Mouse (Mus musculus) NIH3T3 (cell line): Measurements from ENCODE around the gene Smc3.
"Not testable (repeated sequence)": the region's sequence is repeated elsewhere in the genome, so short reads cannot be mapped to it uniquely, and the experiment has no call there.

Experiments
- DNase-seq: peaks from one replicate; pipeline ENCODE4 v3.0.0-alpha.2; 2012; ENCODE audit warnings: low read depth

The Smc3 gene

DNA sequence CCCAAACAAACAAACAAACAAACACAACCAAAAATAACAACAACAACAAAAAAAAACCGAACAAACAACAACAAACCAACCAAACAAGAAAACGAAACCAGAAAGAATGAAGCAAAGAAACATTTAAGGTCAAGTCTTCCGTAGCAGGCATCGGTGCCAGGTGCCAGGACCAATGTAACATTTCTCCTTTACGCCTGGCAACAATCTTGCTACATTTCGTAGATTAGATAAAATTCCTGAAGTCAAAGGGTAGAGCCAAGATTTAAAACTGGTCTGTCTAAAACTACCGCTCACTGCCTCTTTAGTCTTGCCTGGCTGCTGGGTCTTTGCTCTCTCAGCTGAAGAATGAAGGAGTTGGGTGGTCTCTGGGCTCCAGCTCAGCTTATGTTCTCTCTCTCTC, 24.1 kb upstream of the Smc3 start:
- no peak for DNase-seq

DNA sequence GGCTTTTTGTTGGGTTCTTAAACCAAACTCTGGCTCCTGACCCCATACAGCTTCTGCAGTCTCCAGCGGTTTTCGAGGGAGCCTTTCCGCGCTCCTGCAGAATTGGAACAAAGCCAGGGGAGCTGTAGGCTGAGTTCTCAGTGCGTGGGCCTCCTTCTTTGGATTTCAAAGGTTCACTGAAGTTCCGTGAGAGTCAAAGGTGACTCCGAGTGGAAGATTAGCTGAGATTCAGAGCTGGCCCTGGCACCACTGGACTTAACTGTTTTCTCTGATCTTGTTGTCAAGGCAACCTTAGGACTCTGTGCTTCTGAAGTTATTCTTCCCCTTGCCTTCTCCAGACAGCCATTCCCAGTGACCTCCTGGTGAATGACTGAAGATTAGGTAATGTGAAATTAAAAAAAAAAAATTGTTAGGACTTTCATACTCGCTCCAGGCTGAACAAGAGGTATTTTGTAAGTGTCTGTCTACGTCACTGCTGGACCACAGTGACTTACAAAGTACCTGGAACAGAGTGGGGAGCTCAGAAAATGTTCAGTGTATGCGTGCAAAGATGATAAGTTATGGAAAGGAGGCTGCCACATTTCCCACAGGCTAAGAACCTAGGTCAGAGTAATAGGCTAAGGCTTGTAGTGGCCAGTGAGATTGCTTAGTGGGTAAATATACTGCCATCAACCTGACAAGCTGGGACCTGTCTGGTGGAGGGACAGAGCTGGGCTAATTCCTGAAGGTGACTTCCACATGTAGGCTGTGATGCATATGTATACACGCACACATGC, 23.0 kb upstream of the Smc3 start:
- no peak for DNase-seq

DNA sequence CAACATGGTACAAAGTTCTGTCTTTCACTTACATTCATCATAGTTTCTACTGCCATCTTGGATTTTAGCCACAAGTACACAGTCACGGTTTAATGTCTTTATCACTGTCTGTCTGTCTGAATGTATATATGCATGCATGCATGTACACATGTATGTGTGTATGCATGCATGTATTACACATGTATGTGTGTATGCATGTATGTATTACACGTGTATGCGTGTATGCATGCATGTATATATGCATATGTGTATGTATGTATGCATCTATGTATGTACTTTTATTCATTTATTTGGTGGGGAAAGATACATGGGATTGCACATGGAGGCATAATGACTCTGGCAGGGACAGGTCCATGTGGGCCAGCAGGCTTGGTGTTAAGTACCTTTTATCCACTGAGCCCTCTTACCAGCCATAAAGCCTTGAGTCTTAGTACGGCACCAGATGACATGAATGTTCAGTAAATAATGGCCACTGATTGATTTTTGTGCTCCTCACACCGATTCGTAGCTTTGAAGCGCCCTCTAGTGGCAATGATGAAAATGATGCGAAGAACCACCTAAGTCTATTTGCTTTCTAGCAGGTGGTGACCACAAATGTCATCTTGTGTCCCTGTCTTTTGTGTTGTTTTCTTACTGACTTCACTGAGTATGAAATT, 21.5 kb upstream of the Smc3 start:
- DNase-seq, result peak; percentile 91

DNA sequence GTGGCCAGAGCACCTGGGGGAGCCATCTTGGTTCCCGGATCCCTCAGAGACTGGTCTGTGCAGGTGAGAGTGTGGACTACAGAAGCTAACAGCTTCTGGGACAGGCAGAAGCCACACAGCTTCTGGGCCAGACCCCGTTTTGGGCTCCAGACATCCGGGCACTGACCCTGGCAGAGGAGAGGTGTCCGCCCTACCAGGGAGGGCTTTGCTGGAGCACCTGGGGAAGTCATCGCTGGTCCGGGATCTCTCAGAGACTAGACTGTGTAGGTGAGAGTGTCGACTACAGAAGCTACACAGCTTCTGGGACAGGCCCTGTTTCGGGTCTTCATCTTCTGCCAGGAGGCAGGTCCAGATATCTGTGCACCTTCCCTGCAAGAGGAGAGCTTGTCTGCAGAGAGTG, 19.9 kb upstream of the Smc3 start:
- DNase-seq, result not testable (repeated sequence)

DNA sequence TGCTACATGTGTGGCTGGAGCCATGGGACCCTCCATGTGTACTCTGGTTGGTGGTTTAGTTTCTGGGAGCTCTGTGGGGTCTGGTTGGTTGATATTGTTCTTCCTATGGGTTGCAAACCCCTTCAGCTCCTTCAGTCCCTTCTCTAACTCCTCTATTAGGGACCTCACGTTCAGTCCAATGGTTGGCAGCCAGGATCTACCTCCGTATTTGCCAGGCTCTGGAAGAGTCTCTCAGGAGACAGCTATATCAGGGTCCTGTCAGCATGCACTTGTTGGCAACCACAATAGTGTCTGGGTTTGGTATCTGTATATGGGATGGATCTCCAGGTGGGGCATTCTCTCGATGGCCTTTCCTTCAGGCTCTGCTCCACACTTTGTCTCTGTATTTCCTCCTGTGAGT, 12.5 kb upstream of the Smc3 start:
- DNase-seq, result not testable (repeated sequence)

DNA sequence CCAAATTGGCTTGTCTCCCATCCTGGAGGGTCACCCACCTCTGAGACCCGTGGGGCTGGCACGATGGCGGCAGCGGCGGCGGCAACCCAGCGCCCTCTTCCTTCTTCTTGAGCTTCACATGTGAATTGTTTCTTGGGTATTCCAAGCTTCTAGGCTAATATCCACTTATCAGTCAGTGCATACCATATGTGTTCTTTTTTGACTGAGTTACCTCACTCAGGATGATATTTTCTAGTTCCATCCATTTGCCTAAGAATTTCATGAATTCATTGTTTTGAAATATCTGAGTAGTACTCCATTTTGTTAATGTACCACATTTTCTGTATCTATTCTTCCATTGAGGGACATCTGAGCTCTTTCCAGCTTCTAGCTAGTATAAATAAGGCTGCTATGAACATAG, 11.2 kb upstream of the Smc3 start, which contains the start of gene Nutf2-ps1:
Nutf2-ps1 (minus strand) TSS at position 101 of the 400 bp plus-strand sequence.
- DNase-seq, result not testable (repeated sequence)

DNA sequence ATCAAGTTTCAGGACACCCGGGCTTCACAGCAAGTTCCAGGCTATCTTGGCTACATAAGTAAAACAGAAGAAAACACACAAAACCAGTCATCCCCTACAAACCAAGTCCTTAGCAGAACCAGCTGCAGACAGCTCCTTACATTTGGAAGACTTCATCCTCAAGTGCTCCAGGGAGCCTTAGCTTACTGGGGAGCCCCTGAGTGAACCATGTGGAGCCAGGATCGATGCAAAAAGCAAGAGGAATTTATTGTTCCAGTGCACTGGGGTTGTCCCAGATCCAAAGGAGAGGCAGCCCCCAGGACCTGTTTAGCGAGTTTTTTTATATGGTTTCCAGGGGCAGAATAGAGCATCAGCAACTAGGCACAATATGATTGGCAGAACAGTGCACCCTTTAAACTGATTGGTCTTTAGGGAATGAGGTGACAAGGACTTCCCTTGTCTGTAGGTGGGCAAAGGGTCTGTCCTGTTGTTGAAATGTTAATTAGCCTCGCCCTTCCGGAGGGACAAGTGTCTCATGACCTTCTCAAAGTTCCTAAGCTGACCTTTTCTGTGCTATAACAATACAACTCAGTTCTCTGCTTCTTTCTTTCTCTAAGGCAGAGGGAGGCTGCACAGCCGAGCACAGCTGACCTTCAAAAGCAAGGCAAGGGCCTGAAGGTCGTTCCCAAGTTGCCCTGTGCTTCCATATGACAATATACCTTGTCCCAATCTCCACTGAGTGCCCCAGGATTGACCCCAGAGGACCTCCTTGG, 3.3 kb upstream of the Smc3 start:
- DNase-seq, result no peak

DNA sequence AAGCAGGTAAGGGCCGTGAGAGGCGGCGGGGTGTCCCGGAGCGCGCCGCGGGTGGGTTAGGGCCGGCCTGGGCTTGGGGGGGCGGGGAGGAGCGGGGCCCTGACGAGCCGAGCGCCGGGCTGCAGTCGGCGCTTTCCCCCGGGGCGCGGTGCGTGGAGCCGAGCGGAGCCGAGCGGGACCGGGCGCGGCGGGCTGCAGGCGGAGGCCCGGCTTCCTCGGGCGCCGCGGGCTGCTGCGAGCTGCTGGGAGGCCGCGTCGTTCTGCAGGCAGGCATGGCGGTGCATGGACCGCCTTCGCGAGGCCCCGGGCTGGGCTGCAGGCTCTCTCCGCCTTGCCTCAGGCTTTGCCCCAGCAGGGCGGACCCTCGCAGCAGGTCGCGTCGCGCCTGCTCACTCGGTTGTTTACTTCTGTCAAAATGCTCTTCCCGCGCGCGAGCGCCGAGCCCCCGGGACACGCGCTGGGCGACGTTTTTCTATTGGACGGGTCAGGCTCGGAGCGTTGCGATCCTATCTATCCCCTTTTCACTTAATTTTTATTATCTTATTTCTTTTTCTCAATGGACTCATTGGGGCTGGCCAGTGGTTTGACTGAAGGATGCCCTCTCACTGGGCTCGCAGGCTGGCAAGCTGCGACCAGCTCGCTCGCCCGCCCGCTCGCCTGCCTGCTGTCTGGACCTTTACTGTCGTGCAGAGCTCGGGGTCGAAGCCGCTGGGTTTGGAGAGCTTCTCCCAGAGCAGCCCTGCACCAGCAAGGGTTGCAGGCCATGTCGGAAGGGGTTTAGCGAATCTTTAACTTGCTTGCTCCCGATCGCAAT, 558 bp downstream of the Smc3 start:
- peak; percentile 67 for DNase-seq

DNA sequence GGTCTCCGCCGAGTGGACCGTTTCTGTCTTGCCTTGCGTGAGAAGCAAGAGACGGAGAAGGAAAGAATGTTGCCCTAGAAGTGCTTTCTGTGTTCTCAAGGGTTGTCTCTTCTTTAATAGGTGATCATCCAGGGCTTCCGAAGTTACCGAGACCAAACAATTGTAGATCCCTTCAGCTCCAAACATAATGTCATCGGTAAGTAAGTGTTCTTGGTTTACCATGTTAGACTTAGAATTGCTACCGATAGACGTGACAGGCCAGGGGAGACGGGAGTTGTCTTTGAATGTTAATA, 1.1 kb downstream of the Smc3 start:
- no peak for DNase-seq

DNA sequence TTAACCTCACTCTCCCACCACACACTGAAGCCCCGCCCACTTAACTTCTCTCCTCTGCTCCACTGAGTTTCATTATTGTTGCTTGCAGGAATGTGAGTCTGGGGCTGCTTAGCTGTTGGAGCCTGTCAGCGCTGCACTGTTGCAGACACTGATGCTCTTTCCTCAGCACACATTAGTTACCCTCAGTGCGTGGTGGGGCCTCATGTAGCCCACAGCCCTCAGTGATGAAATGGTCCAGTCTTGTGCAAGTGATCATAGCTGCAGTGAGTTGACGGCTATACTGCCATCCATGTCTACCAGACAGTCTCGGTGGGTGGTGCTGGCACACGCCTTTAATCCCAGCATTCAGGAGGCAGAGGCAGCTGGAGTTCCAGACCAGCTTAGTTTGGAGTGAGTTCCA, 8.7 kb downstream of the Smc3 start:
- DNase-seq, result no peak

DNA sequence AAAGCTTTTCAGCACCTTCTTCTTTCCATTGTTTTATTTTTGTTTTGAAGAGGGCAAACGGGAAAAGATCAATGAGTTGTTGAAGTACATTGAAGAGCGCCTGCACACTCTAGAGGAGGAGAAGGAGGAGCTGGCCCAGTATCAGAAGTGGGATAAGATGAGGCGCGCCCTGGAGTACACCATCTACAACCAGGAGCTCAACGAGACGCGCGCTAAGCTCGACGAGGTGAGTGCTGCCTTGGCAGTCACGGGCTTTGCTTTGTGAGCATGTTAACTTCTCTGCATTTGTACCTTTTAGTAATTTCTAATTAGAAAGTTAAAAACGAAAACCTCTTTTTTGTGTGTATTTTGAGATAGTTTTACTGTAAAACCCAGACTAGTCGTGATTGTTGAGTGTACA, 21.5 kb downstream of the Smc3 start:
- no peak for DNase-seq

DNA sequence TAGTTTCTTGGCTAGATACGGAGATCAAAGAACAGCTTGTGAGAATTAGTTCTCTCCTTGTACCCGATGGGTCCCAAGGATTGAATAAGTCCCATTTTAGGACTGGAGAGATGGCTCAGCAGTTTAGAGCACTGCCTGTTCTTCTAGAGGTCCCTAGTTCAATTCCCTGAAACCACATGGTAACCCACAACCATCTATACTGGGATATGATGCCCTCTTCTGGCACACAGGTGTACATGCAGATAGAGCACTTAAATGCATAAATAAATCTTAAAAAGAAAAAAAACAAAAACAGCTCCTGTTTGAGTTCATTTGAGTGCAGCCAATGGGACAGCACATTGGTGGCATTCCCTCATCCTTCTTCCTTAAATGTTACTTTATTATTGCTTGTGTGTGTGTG, 37.8 kb downstream of the Smc3 start:
- peak; percentile 61 for DNase-seq

DNA sequence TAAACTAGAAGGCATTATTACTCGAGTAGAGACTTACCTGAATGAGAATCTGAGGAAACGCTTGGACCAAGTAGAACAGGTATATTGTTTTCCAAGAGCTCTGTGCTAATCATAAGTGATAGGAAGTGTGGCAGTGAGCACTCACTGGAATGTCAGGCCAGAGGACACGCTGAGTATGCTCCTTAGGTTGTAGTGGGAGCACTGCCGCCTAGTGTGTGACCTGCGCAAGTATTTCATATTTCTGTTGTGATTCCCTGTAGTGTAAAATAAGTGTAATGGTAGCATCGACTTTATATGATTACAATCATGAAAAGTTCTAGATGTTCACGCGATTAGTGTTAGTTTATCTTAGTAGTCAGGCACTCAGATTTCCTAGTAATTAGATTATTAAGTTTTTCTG, 38.5 kb downstream of the Smc3 start:
- no peak for DNase-seq

DNA sequence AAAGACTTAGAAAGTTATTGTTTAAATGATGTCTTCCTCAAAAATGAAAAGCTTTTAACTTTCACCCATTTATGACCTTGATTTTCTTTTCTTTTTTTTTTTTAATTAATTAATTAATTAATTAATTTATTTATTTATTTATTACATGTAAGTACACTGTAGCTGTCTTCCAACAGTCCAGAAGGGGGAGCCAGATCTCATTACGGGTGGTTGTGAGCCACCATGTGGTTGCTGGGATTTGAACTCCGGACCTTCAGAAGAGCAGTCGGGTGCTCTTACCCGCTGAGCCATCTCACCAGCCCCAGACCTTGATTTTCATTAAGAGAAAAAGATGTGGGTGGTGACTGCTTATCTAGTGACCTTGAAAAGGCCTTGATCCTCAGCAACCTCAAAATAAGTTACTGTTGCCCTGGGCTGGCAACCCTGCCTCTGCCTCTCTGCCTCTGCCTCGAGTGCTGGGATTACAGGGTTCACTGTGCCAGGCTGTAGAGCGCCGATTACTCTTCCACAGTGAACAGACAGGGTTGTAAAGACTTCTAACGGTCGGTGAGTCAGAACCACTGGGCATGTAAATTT, 43.9 kb downstream of the Smc3 start:
- peak; percentile 60 for DNase-seq

DNA sequence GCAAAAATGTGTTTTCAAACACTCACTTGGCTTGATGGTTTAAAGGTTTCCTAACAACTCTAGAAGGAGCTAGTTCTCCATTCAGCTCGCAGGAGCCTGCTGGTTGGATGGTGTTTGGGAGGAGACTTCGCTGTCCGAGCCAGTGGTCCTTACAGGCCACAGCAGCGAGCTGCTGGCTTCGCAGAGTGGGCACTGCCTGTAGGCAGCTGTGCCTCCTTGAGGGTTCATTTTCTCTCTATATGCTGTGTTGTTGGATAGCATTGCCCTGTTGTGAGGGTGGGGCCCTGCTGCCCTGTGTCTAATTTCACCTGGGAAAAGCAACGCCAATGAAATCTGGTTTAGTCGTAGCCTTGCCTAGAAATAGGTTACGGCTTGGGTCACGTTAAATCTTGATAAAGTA, 47.1 kb downstream of the Smc3 start:
- DNase-seq, result no peak

DNA sequence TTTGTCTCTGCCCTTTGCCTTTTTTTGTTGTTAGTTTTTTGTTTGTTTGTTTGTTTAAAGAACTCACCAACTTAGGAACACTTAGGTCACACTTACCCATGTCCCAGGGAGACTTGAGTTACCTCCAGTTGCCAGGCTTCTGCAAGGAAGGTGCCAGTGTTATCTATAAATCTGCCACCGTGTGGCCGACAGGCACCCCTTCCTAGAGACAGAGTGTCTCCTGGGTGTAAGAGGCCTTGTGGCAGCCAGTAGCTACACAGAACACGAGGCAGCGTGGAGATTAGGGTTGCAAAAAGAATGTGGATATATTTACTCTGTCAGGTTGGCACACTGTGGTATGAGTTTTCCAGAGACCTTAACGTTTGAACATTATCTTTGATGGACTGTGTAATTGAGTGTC, 47.9 kb downstream of the Smc3 start:
- no peak for DNase-seq

DNA sequence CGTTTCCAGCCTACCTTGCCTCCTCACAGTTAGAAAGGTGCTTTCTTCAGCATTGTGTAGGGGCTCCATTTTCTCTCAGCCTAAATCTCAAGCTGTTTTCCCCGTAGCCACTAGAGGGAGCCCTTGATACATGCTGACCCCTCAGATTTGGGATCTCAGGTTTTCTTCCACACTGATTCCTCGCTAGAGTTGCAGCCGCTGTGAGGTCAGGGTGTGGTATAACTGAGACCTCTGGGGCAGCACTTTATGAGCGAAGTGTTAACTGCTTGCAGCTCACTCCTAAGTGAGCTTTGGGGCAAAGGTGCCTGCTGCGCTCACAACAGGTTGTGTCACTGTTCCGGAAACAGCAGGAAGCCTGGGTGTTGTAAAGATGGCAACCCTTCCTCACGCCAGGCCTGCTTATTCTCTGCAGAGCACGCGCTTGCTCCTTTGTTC, 48.6 kb downstream of the Smc3 start:
- DNase-seq, result peak; percentile 90

DNA sequence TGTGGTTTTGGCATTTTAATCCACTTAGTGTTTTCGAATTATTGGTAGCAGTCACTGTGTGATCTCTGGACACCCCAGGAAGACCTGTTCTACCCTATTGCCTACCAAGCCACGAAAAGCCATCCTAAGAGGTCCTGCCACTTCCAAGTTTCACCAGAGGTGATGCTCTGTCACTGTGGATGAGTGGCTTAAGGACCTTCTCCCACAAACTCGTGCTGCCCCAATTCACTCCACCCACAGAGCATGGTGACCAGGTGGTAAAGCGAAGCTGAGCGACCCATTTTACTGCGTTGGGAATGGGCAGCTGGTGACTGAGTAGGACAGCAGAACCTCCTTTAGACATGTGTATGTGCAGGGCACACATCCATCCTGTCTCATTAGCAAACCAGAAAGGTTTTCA, 49.2 kb downstream of the Smc3 start:
- DNase-seq, result peak; percentile 47

DNA sequence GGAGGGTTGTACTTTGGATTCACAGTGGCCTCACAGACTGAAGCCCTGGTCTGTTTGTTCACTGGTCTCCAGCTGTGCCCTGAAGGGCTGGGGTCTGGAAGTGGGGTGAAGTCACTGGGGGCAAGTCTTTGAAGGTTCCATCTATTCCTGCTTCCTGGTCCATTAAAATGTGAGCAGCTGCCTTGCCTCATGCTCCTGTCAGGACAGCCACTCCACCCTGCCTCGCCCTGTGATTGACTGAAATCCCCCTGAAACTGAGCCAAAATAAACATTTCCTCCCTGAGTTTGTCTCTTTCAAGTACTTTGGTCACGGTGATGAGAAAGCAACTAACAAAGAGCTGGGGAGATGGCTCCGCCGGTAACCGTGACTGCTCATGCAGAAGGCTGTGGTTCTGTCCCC, 49.6 kb downstream of the Smc3 start:
- DNase-seq, result peak; percentile 47

DNA sequence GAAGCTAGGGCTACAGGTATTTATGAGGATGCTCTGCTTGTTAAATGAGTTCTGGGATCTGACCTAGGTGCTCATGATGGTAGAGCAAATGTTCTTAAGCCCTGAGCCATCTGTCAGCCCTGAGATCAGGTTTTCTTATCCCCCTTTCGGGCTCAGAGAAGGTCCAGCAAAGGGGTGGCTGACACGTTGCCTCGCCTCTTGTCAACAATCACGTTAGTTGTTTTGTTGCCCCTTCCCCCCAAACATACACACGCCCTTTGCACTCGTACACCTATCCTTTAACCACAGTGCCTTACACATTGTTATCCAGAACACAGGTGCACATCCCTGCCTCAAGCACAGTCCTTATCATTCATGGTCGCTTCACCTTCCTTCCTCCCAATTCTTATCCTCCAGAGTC, 50.7 kb downstream of the Smc3 start:
- DNase-seq, result no peak

DNA sequence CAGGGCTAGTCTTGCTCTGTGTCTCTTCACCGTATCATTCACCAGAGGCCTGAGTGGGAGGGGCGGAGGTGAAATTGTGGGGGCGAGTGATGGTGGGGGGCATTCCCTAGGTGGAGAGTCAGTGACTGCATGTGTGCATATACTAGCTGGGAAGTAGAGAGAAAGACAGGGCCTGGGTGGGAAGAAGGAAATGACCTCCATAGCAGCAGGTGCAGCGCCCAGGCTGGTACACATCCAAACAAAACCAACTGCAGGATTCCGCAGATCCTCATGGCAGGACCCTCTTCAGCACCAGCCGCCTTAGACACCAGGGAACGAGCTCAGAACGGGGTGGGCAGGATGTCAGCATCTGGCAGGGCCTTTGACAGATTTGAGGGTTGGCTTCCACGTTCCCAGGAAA, 52.1 kb downstream of the Smc3 start:
- no peak for DNase-seq
